Mouse (Mus musculus) kidney, embryonic 15.5 days (tissue): Measurements from ENCODE around the gene Fam69b. TPM values are rescaled to one million over a fixed set of nuclear protein-coding genes. Genes with fewer than 3 reads are reported as not detected.
A peak's percentile ranks its signal among the peaks of the same experiment; 100 is the strongest.

Source experiments
- ATAC-seq: fragments of 200-750 bp; cut with Nextera tagmentation; replicated peaks from 2 replicates; pipeline ENCODE4 v1.8.0; 2017; ENCODE audit warnings: moderate TSS enrichment; ENCODE audit not compliant: low FRiP score
- H3K27ac ChIP-seq: fragments of 300-500 bp; sonication (generic); 2 replicates; pipeline ENCODE4 v1.5.1; 2015; ENCODE audit warnings: mild to moderate bottlenecking, inconsistent platforms
- H3K27me3 ChIP-seq: fragments of 300-500 bp; sonication (generic); 2 replicates; pipeline ENCODE4 v1.6.1; 2015; ENCODE audit warnings: inconsistent platforms
- H3K36me3 ChIP-seq: fragments of 300-500 bp; sonication (generic); 2 replicates; pipeline ENCODE4 v1.6.1; 2015; ENCODE audit warnings: inconsistent platforms
- H3K4me1 ChIP-seq: fragments of 300-500 bp; sonication (generic); 2 replicates; pipeline ENCODE4 v1.6.1; 2015; ENCODE audit warnings: inconsistent platforms
- H3K4me2 ChIP-seq: fragments of 300-500 bp; sonication (generic); 2 replicates; pipeline ENCODE4 v1.6.1; 2015; ENCODE audit warnings: moderate library complexity, mild to moderate bottlenecking, inconsistent platforms
- H3K4me3 ChIP-seq: fragments of 300-500 bp; sonication (generic); replicated peaks from 2 replicates; pipeline ENCODE4 v1.5.1; 2015; ENCODE audit warnings: mild to moderate bottlenecking, inconsistent platforms
- H3K9ac ChIP-seq: fragments of 300-500 bp; sonication (generic); 2 replicates; pipeline ENCODE4 v1.6.1; 2015; ENCODE audit warnings: mild to moderate bottlenecking, inconsistent platforms
- H3K9me3 ChIP-seq: fragments of 300-500 bp; sonication (generic); replicated peaks from 2 replicates; pipeline ENCODE4 v1.6.1; 2016; ENCODE audit warnings: inconsistent platforms
- WGBS: fragments of 180-500 bp; shearing (Covaris S2); methylation state at CpG from one replicate; pipeline ENCODE4 v1.1.7; 2015; ENCODE audit warnings: mixed read lengths; 5-methylcytosine and 5-hydroxymethylcytosine counted together
- polyA plus RNA-seq: library from polyadenylated mRNA; unstranded; fragments of >200 nt; fragmentation: Nextera tagmentation; extraction: Ambion mirVana; gene quantifications from 2 replicates; pipeline ENCODE4 v1.2.1, GENCODE M21; 2015

Gene Fam69b
- polyA plus RNA-seq, 1 experiment from 2014 or later, result 32.9 TPM

DNA sequence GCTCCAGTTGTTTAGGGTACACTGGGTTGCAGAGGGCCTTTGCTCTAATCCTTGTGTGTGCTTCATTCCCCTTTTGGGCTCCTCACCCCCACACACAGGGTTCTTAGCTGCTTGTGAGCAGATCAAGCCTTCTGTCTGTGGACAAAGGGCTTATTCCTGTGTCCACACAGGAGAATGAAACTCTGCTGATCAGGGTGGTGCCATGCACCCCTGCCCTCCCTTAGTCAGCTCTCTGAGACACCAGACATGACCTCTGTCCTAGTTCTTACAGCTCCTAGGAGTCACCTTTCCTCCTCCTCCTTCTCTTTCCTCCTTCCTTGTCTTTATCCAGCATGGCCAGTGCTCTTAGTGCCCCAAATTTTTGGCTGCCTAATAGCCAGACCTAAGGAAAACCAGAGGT, 16.4 kb upstream of the Fam69b start:
- Histone ChIP-seq H3K27ac (no peak overlapping the region), H3K4me3 (no peak overlapping the region), H3K27me3 (no peaks in the 10 kb centered on the region), H3K9ac (no peak overlapping the region), H3K9me3 (no peaks in the 10 kb centered on the region), H3K4me2 (no peak overlapping the region), H3K4me1 (peaks cover 9% of the 10 kb centered on the region), H3K36me3 (no peaks in the 10 kb centered on the region)
- no peak for ATAC-seq

DNA sequence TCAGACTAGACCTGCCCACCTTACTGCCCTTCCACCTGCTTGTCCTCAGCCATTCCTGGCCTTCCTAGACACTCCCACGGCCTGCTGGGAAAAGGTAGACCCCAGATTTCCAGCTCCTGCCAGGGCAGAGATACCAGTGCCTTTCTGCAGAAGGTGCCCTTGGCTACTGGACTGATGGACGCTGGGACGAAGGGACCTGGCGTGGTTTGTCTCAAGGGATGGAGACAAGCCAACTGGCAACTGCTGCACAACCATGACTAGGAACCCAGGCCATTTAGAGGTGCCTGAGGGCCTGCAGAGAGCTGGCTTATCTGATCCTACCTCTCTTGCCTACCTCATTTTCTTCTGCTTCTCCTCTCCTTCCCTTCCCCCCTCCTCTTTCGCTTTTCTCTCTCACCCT, 13.4 kb upstream of the Fam69b start:
- 78% methylated on average over 5 of the region's 5 CpGs for WGBS
- ATAC-seq, result no peak
- no peaks in the 10 kb centered on the region for H3K27me3 ChIP-seq
- H3K4me1 ChIP-seq, result no peaks in the 10 kb centered on the region
- H3K9me3 ChIP-seq, result no peaks in the 10 kb centered on the region
- no peaks in the 10 kb centered on the region for H3K36me3 ChIP-seq
- no peak overlapping the region for H3K9ac ChIP-seq
- H3K27ac ChIP-seq, result no peak overlapping the region
- no peak overlapping the region for H3K4me2 ChIP-seq
- no peak overlapping the region for H3K4me3 ChIP-seq

DNA sequence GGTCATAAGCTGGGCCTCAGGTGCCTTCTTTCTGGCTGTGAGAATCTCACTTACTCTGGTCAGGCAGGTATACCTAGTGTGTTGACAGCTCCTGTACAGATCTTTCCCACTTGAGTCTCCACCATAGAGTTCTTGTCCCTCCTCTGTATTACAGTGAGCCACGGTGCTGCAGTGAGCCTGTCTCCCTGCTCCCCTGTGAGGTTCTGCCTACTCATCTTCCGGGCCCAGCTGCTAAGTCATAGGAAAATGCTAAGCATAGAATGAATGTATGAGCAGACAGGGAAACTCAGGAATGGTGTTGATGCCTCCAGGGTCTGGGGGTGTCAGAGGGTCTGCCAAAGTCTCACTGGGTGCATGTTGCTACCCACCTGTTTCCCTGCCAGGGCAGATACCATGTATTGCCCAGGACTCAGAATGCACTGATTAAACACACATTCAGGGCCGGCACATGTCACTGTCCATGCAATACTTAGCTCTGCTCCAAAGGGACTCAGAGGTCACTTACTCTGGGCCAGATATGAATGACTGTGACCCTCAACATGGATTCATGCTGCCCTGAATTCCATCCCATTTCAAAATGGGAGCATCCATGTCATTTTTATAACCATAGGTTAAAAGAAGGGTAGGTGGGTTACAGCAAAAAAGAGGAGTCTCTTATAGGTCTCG, 12.7 kb upstream of the Fam69b start:
- H3K9ac ChIP-seq, result no peak overlapping the region
- no peak overlapping the region for H3K27ac ChIP-seq
- no peaks in the 10 kb centered on the region for H3K27me3 ChIP-seq
- H3K4me2 ChIP-seq, result no peak overlapping the region
- no peaks in the 10 kb centered on the region for H3K9me3 ChIP-seq
- 81% methylated on average over 4 of the region's 4 CpGs for WGBS
- H3K36me3 ChIP-seq, result no peaks in the 10 kb centered on the region
- no peak overlapping the region for H3K4me3 ChIP-seq
- ATAC-seq, result no peak
- no peaks in the 10 kb centered on the region for H3K4me1 ChIP-seq

DNA sequence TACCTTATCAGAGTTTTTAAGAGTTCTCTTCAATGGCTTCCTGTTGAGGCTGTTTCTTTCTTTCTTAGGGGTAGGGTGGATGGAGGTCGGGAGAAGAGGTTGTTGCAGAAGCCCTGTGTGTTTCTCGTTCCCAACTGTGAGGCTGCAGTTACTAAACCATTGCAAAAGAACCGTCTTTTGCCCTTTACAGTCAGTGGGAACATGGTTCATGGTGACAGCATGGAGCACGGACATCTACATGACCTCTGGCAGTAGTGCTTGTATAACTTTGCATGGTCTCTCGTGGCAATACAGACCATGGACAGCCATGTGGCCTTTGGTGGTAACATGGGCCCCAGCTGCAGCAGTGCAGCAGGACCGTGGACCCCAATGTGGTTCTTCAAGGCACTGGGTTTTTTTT, 10.9 kb upstream of the Fam69b start:
- H3K27me3 ChIP-seq, result no peaks in the 10 kb centered on the region
- no peaks in the 10 kb centered on the region for H3K9me3 ChIP-seq
- ATAC-seq, result no peak
- no peaks in the 10 kb centered on the region for H3K4me1 ChIP-seq
- no peaks in the 10 kb centered on the region for H3K36me3 ChIP-seq
- H3K4me3 ChIP-seq, result no peak overlapping the region
- no peak overlapping the region for H3K4me2 ChIP-seq
- 75% methylated on average over 6 of the region's 6 CpGs for WGBS
- H3K9ac ChIP-seq, result no peak overlapping the region
- H3K27ac ChIP-seq, result no peak overlapping the region

DNA sequence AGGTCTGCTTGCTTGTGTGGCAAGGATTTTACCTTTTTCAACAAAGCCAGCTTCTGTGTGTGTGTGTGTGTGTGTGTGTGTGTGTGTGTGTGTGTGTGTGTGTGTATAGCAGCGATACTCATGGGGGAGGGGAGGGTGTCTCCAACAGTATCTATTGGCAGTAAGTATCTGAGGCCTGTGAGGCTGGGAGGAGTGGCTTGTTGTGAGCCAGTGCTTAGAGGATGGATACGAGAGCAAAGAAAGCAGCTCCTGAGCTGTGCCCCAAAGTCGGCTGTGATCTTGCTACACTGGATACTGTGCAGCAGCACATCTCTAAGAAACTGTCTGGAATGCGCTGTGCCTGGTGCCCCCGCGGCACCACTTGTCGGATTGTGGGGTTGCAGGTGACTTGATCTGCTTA, 10.3 kb upstream of the Fam69b start:
- Histone ChIP-seq H3K36me3 (no peaks in the 10 kb centered on the region), H3K4me2 (no peak overlapping the region), H3K9ac (no peak overlapping the region), H3K27ac (no peak overlapping the region), H3K9me3 (no peaks in the 10 kb centered on the region), H3K4me3 (no peak overlapping the region), H3K4me1 (no peaks in the 10 kb centered on the region), H3K27me3 (no peaks in the 10 kb centered on the region)
- ATAC-seq, result no peak
- 66% methylated on average over 7 of the region's 7 CpGs for WGBS

DNA sequence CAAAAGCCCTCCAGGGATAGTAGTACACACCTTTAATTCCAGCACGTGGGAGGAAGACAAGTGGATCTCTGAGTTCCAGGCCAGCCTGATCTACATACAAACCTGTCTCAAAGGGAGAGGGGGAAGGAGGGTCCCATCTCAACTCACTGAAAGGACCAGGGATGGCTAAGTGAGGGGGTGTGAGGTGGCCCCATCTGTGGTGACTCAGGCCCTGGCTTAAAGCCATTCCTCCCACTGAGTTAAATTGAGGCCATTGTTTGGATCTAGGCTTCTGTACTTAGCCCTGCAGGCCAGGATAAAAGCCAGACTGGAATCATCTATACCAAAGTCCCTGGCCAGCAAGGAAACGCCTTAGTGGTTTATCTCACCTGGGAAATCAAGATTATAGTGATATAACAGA, 7.0 kb upstream of the Fam69b start:
- 37% methylated on average over 2 of the region's 2 CpGs for WGBS
- Histone ChIP-seq H3K4me1 (no peaks in the 10 kb centered on the region), H3K4me3 (no peak overlapping the region)

DNA sequence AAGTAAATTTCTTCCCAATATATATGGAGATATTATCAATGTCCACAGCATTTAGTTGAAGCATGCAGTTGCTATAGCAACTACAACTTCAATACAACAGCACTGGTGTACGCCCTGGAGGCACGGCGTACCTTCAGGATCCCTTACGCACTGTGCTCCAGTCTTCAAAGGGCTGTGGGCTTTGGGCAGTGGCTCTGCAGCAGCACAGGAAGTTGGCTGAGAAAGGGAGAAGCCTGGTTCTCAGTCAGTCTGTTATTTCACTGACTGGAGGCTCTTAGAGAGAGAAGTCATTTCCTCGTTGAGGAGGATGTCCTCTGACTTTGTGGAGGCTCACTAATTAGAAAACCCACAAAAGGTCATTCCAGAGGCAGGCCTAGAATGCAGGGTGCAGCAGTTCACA, 5.3 kb upstream of the Fam69b start:
- H3K4me2 ChIP-seq, result no peak overlapping the region
- H3K27ac ChIP-seq, result 0 out of 2 replicates have a peak overlapping the region, but pooled peaks have one; percentile 10
- H3K27me3 ChIP-seq, result no peaks in the 10 kb centered on the region
- H3K36me3 ChIP-seq, result no peaks in the 10 kb centered on the region
- WGBS, result 55% methylated on average over 5 of the region's 5 CpGs
- no peak for ATAC-seq
- peaks cover 5% of the 10 kb centered on the region for H3K4me1 ChIP-seq
- no peak overlapping the region for H3K4me3 ChIP-seq
- no peaks in the 10 kb centered on the region for H3K9me3 ChIP-seq
- no peak overlapping the region for H3K9ac ChIP-seq

More for the DNA sequence above, 7.0 kb upstream of the Fam69b start:
- H3K4me2 ChIP-seq, result no peak overlapping the region
- no peaks in the 10 kb centered on the region for H3K27me3 ChIP-seq
- H3K27ac ChIP-seq, result no peak overlapping the region
- H3K36me3 ChIP-seq, result no peaks in the 10 kb centered on the region
- ATAC-seq, result no peak
- H3K9me3 ChIP-seq, result no peaks in the 10 kb centered on the region
- H3K9ac ChIP-seq, result no peak overlapping the region

DNA sequence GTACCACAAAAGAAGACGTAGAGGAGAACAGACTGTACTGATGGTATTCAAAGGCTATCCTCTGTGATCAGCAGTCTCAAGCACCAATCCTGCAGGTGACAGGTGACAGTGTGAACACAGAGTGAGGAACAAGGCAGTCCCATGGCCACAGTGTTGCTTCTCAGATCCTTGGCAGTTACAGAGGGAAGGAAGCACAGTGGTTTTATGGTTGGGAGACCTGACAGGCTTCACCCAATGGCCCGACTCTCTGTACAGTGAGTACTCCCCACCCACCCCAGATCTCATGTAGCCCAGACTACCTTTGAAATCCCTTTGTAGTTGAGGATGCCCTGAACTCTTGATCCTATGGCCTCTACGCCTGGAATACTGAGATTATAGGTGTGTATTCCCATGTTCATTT, 2.8 kb upstream of the Fam69b start:
- Histone ChIP-seq H3K4me2 (no peak overlapping the region), H3K27me3 (no peaks in the 10 kb centered on the region), H3K27ac (no peak overlapping the region), H3K36me3 (no peaks in the 10 kb centered on the region), H3K4me3 (no peak overlapping the region), H3K9me3 (no peaks in the 10 kb centered on the region), H3K4me1 (peaks cover 27% of the 10 kb centered on the region), H3K9ac (no peak overlapping the region)
- 88% methylated on average over 3 of the region's 3 CpGs for WGBS
- no peak for ATAC-seq

DNA sequence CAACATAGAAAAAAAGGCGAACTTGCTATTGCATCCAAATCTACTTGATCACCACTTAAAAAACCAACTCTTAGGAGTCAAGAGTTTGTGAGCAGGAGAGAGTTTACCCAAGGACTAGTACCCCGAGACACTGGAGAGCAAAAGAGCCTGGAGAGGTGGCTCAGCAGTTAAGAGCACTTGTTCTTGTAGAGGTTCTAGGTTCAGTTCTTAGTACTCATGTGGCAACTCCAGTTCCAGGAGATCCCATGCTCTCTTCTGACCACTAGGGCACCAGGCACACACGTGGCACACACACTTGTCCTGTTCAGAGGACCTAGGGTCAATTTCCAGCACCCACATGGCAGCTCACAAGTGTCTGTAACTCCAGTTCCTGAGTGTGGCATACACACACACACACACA, 2.2 kb upstream of the Fam69b start:
- H3K27ac ChIP-seq, result no peak overlapping the region
- no peak overlapping the region for H3K9ac ChIP-seq
- WGBS, result 75% methylated on average over 3 of the region's 3 CpGs
- H3K4me3 ChIP-seq, result no peak overlapping the region
- H3K4me1 ChIP-seq, result peaks cover 33% of the 10 kb centered on the region
- no peaks in the 10 kb centered on the region for H3K36me3 ChIP-seq
- H3K4me2 ChIP-seq, result no peak overlapping the region
- H3K9me3 ChIP-seq, result no peaks in the 10 kb centered on the region
- no peak for ATAC-seq
- no peaks in the 10 kb centered on the region for H3K27me3 ChIP-seq

DNA sequence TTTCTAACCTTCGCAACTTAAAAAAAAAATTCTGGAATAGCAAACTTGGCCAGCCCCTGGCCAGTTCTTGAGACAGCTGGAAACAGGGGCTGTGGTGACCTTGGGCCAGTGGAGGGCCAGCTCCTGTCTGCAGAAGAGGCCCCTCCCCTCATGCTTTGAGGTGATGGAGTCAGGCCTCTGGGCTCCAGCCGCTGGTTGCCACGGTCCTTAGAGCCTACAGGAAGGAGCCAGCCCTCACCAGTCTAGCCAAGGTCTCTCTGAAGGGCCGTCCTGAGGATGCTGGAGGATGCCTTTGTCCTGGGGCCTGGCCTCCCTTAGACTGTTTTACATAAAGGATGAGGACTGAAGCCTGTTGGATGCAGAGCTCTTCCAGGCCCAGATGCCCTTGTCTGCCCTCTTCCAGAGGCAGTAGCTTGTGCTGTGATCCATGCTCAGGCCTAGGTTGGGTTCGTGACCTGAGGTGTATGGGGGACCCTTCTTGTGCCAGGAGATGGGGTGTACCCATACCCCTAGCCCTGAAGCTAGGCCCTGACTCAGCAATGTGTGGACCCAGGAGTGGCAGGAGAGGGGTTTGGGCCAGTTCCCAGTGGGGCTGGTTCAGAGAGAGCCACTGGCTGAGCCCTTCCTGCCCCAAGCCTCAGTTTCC, 658 bp downstream of the Fam69b start:
- 22% methylated on average over 5 of the region's 5 CpGs for WGBS
- Histone ChIP-seq H3K9ac (peak overlapping the region; percentile 89), H3K27ac (peak overlapping the region; percentile 81), H3K4me3 (peak overlapping the region; percentile 72), H3K4me2 (peak overlapping the region; percentile 98), H3K9me3 (no peaks in the 10 kb centered on the region), H3K36me3 (peaks cover under 1% of the 10 kb centered on the region; the same call in 1 of the 2 replicates), H3K4me1 (peaks cover 34% of the 10 kb centered on the region), H3K27me3 (no peaks in the 10 kb centered on the region)
- ATAC-seq, result peak; percentile 35

DNA sequence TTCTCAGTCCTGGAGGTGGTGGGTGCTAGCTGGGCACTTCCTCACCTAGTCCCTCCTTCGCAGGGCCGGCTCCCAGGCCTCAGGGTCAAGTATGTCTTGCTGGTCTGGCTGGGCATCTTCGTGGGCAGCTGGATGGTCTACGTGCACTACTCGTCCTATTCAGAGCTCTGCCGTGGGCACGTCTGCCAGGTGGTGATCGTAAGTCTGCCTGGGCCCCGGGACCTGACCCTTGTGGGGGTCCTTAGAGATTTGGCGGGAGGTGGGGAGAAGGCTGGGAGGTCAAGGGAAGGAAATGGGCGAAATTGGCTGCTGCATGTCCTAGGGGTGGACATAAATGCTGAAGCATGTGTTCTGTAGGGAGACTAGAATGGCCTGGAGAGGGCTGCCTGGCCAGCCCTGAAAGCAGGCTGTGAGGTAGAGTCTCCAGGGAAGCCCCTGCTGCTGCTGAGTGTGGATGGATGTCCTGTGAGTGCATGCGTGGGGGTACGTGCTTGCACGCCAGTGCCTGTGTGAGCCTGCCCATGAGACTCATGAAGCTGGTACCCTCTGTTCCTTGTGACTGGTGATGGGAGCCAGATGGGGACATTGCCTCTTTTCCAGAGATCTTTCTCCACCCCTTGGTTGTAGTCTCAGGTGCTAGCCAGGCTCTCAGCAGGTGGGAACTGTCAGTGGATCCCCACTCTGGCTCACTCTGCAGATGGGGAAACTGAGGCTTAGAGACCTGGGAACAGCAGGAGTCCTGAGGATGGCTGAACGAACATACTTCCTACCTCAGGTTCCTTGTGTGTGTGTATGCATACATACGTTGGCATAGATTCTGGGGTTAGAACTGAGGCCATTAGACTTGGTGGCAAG, 4.5 kb downstream of the Fam69b start:
- no peak overlapping the region for H3K27ac ChIP-seq
- 67% methylated on average over 16 of the region's 16 CpGs for WGBS
- H3K4me3 ChIP-seq, result no peak overlapping the region

DNA sequence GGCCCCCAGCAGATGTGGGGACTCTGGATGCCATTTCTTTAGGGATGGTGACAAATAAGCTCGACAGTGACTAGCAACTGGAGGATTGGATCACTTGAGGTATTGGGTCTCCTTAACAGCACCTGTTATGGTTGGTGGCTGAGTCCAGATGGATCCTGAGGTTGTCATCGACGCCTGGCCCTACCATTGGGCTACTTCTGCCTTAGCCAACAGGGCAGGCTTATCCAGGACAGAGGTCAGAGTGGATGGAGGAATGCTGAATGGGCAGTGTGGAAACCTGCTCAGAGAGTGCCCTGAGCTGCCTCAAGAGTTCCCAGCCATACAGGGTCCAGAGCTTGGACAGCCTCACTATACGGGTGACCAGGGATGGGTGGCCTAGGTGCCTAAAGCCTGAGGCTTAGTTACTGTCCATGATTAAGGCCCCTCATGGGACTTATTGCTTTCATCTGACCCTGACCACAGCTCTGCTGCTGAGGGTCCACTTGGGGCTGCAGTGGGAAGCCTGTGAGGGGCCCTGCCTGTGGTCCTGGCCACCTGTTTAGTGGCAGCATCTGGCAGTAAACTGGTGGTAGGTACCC, 5.8 kb downstream of the Fam69b start:
- WGBS, result 73% methylated on average over 4 of the region's 4 CpGs
- peak overlapping the region; percentile 51 for H3K27ac ChIP-seq

More for the DNA sequence above, 4.5 kb downstream of the Fam69b start:
- Histone ChIP-seq H3K9ac (no peak overlapping the region), H3K36me3 (peaks cover 39% of the 10 kb centered on the region), H3K4me2 (no peak overlapping the region), H3K4me1 (peaks cover 54% of the 10 kb centered on the region), H3K27me3 (no peaks in the 10 kb centered on the region), H3K9me3 (no peaks in the 10 kb centered on the region)
- ATAC-seq, result no peak

More for the DNA sequence above, 5.8 kb downstream of the Fam69b start:
- Histone ChIP-seq H3K9ac (no peak overlapping the region), H3K36me3 (peaks cover 49% of the 10 kb centered on the region), H3K4me2 (no peak overlapping the region), H3K4me3 (no peak overlapping the region), H3K4me1 (peaks cover 57% of the 10 kb centered on the region), H3K27me3 (no peaks in the 10 kb centered on the region), H3K9me3 (no peaks in the 10 kb centered on the region)
- ATAC-seq, result no peak
